Mouse (Mus musculus): Measurements from ENCODE around the gene Elof1. TPM values are rescaled to one million over a fixed set of nuclear protein-coding genes. Genes with fewer than 3 reads are reported as not detected.
A peak's percentile ranks its signal among the peaks of the same experiment; 100 is the strongest.

The Elof1 gene
- 96.9 and 115 TPM in 2 replicates for polyA plus RNA-seq (2015; fragmentation: Nextera tagmentation; extraction: Ambion mirVana)

- Histone ChIP-seq H3K9ac (peak within 1 kb of the TSS; percentile 90), H3K4me1 (replicated peaks) (peaks cover 18% of the 10 kb centered on the region), H3K4me3 (peak within 1 kb of the TSS; percentile 95), H3K4me2 (peak within 1 kb of the TSS; percentile 87), H3K9me3 (replicated peaks) (no peaks in the 10 kb centered on the region), H3K27me3 (no peaks in the 10 kb centered on the region), H3K36me3 (peaks cover 19% of the 10 kb centered on the region), H3K27ac (peak within 1 kb of the TSS; percentile 69)
- ATAC-seq (replicated peaks; ENCODE audit: insufficient number of reproducible peaks, insufficient read depth, low FRiP score, low read depth): peak; percentile 91
- WGBS: under 1% methylated on average over 52 of the region's 52 CpGs
Measured at GRCm38 (mm10) chr9:22116740-22117426, at the start of gene Elof1. Gene Elof1 (minus strand): TSS chr9:22117172.

DNA sequence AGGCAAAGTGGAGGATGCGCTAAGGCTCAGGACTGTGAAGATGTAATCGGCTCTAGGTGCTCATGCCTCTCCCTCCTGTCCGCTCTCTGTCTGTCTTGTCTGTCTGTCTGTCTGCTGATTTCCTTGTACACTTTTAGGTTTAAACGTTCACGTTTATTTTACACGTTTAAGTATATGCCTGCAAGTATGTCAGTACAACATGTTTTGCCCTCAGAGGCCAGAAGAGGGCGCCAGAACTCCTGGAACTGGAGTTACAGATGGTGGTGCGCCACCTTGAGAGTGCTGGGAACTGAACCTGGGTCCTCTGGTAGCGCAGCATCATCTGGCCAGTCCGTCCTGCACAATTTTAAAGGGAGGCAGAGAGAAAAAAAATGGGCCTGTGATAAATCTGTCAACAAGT, 49.7 kb upstream of the Elof1 start:
- Histone ChIP-seq H3K27me3 (no peaks in the 10 kb centered on the region), H3K27ac (no peak overlapping the region), H3K4me1 (replicated peaks) (0 out of 2 replicates have a peak, but pooled peaks cover 2% of the 10 kb centered on the region), H3K4me2 (no peak overlapping the region), H3K9ac (no peak overlapping the region), H3K9me3 (replicated peaks) (no peaks in the 10 kb centered on the region), H3K36me3 (no peaks in the 10 kb centered on the region), H3K4me3 (no peak overlapping the region)
- WGBS: 88% methylated on average over 10 of the region's 10 CpGs
- no peak for ATAC-seq (replicated peaks; ENCODE audit: insufficient number of reproducible peaks, insufficient read depth, low FRiP score, low read depth)

- Histone ChIP-seq H3K27ac (no peak overlapping the region), H3K27me3 (no peaks in the 10 kb centered on the region), H3K4me3 (no peak overlapping the region), H3K4me1 (replicated peaks) (0 out of 2 replicates have a peak, but pooled peaks cover 2% of the 10 kb centered on the region), H3K9ac (no peak overlapping the region), H3K36me3 (no peaks in the 10 kb centered on the region), H3K4me2 (no peak overlapping the region), H3K9me3 (replicated peaks) (no peaks in the 10 kb centered on the region)
- ATAC-seq (replicated peaks; ENCODE audit: insufficient number of reproducible peaks, insufficient read depth, low FRiP score, low read depth): no peak
- WGBS: 54% methylated on average over 6 of the region's 6 CpGs
Measured at GRCm38 (mm10) chr9:22165964-22166363, 49.0 kb upstream of the Elof1 start.

GRCm38 (mm10) chr9:22164711-22165668, 48.0 kb upstream of the Elof1 start:
- Histone ChIP-seq H3K4me2 (peak overlapping the region; percentile 95), H3K36me3 (no peaks in the 10 kb centered on the region), H3K9ac (peak overlapping the region; percentile 63), H3K27me3 (no peaks in the 10 kb centered on the region), H3K4me1 (replicated peaks) (0 out of 2 replicates have a peak, but pooled peaks cover 2% of the 10 kb centered on the region), H3K27ac (no peak overlapping the region), H3K4me3 (peak overlapping the region; percentile 59), H3K9me3 (replicated peaks) (no peaks in the 10 kb centered on the region)
- no peak; the same call in 1 of the 2 replicates for ATAC-seq (replicated peaks; ENCODE audit: insufficient number of reproducible peaks, insufficient read depth, low FRiP score, low read depth)
- 3% methylated on average over 53 of the region's 54 CpGs for WGBS

DNA sequence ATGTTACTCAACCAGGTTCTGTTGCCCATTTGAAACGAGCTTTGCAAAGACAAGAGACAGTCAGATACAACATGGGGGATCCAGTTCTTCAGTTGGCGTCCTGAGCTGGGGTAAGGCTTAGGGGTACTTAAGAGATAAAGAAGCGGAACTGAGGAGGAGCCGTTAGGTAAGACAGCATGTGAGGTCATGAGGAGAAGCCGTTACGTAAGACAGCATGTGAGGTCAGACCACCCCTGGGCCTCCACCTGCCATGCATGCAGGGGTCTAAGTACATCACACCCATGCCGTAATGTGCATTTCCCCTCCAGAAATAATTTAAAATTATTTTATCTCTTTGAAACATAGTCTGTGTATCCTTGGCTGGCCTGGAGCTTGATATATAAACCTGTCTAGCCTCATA, 45.9 kb upstream of the Elof1 start:
- H3K27ac ChIP-seq: no peak overlapping the region
- H3K9me3 ChIP-seq (replicated peaks): no peaks in the 10 kb centered on the region
- H3K4me1 ChIP-seq (replicated peaks): peaks cover 3% of the 10 kb centered on the region; the same call in 1 of the 2 replicates
- H3K4me3 ChIP-seq: no peak overlapping the region
- H3K9ac ChIP-seq: no peak overlapping the region
- ATAC-seq (replicated peaks; ENCODE audit: insufficient number of reproducible peaks, insufficient read depth, low FRiP score, low read depth): no peak
- no peak overlapping the region for H3K4me2 ChIP-seq
- no peaks in the 10 kb centered on the region for H3K27me3 ChIP-seq
- no peaks in the 10 kb centered on the region for H3K36me3 ChIP-seq
- WGBS: 84% methylated on average over 7 of the region's 7 CpGs

- Histone ChIP-seq H3K4me1 (replicated peaks) (peaks cover 9% of the 10 kb centered on the region), H3K4me2 (no peak overlapping the region), H3K4me3 (no peak overlapping the region), H3K9ac (no peak overlapping the region), H3K27me3 (no peaks in the 10 kb centered on the region), H3K9me3 (replicated peaks) (no peaks in the 10 kb centered on the region), H3K27ac (no peak overlapping the region), H3K36me3 (no peaks in the 10 kb centered on the region)
- WGBS: 73% methylated on average over 9 of the region's 9 CpGs
- ATAC-seq (replicated peaks; ENCODE audit: insufficient number of reproducible peaks, insufficient read depth, low FRiP score, low read depth): no peak
Measured at GRCm38 (mm10) chr9:22162305-22162704, 45.3 kb upstream of the Elof1 start.

- WGBS: 44% methylated on average over 6 of the region's 6 CpGs
- no peak overlapping the region for H3K4me2 ChIP-seq
- H3K27me3 ChIP-seq: no peaks in the 10 kb centered on the region
- H3K4me3 ChIP-seq: no peak overlapping the region
- no peak for ATAC-seq (replicated peaks; ENCODE audit: insufficient number of reproducible peaks, insufficient read depth, low FRiP score, low read depth)
- H3K27ac ChIP-seq: no peak overlapping the region
- peaks cover 12% of the 10 kb centered on the region for H3K4me1 ChIP-seq (replicated peaks)
- H3K9me3 ChIP-seq (replicated peaks): no peaks in the 10 kb centered on the region
- H3K9ac ChIP-seq: no peak overlapping the region
- H3K36me3 ChIP-seq: no peaks in the 10 kb centered on the region
Measured at GRCm38 (mm10) chr9:22161299-22161698, 44.3 kb upstream of the Elof1 start.

DNA sequence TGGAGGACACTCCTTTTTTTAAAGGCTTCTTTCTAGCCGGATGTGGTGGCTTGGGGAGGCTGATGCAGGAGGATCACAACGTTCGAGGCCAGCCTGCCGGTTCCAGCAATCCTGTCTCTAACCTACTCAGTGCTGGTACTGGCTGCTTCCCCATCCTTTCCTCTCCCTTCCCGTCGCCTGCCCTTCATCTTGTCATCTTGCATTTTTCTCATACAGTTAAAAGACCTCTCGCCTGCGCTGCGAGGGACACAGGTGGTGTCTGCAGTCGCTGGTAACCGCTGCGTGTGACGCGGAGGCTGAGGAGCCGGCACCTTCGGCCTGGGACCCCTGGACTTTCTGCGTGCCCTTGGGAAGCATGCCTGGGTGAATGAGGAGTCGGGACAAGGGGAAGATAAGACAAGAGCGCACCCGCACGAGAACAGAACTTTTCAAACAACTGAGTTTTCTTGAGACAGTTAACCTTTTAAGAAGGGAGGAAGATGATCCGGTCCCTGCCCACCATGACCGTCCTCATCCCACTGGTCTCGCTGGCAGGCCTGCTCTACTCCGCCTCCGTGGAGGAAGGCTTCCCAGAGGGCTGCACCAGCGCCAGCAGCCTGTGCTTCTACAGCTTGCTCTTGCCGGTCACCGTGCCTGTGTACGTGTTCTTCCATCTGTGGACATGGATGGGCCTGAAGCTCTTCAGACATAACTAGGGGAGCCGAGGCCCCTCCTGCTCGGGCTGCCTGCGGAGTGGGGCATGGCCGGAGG, 40.7 kb upstream of the Elof1 start:
- Histone ChIP-seq H3K4me2 (peak overlapping the region; percentile 72), H3K4me3 (peak overlapping the region; percentile 76), H3K27ac (no peak overlapping the region), H3K4me1 (replicated peaks) (peaks cover 16% of the 10 kb centered on the region), H3K36me3 (no peaks in the 10 kb centered on the region), H3K27me3 (no peaks in the 10 kb centered on the region), H3K9ac (peak overlapping the region; percentile 81; the same call in 1 of the 2 replicates), H3K9me3 (replicated peaks) (no peaks in the 10 kb centered on the region)
- ATAC-seq (replicated peaks; ENCODE audit: insufficient number of reproducible peaks, insufficient read depth, low FRiP score, low read depth): no peak
- 54% methylated on average over 34 of the region's 34 CpGs for WGBS

GRCm38 (mm10) chr9:22156497-22157245, 39.7 kb upstream of the Elof1 start, which contains the start of gene Pigyl:
Gene Pigyl (plus strand): TSS chr9:22156846.
- H3K36me3 ChIP-seq: no peaks in the 10 kb centered on the region
- H3K4me2 ChIP-seq: peak within 1 kb of the TSS; percentile 72
- peak within 1 kb of the TSS; percentile 88 for H3K27ac ChIP-seq
- ATAC-seq (replicated peaks; ENCODE audit: insufficient number of reproducible peaks, insufficient read depth, low FRiP score, low read depth): peak; percentile 99
- WGBS: under 1% methylated on average over 65 of the region's 65 CpGs
- peak within 1 kb of the TSS; percentile 76 for H3K4me3 ChIP-seq
- H3K9ac ChIP-seq: peak within 1 kb of the TSS; percentile 81
- H3K27me3 ChIP-seq: no peaks in the 10 kb centered on the region
- no peaks in the 10 kb centered on the region for H3K9me3 ChIP-seq (replicated peaks)
- peaks cover 16% of the 10 kb centered on the region for H3K4me1 ChIP-seq (replicated peaks)

- ATAC-seq (replicated peaks; ENCODE audit: insufficient number of reproducible peaks, insufficient read depth, low FRiP score, low read depth): no peak
- H3K27me3 ChIP-seq: no peaks in the 10 kb centered on the region
- peak overlapping the region; percentile 58 for H3K4me2 ChIP-seq
- 14% methylated on average over 10 of the region's 10 CpGs for whole genome bisulfite sequencing
- H3K4me1 ChIP-seq (replicated peaks): peaks cover 16% of the 10 kb centered on the region
- no peaks in the 10 kb centered on the region for H3K9me3 ChIP-seq (replicated peaks)
- no peak overlapping the region for H3K27ac ChIP-seq
- H3K4me3 ChIP-seq: peak overlapping the region; percentile 3; the same call in 1 of the 2 replicates
- no peak overlapping the region for H3K9ac ChIP-seq
- no peaks in the 10 kb centered on the region for H3K36me3 ChIP-seq
Measured at GRCm38 (mm10) chr9:22155614-22156013, 38.6 kb upstream of the Elof1 start.

Measured in heart, embryonic 15.5 days (tissue).